Mouse (Mus musculus): ENCODE data around the gene Trpm8. TPM values are rescaled to one million over a fixed set of nuclear protein-coding genes. Genes with fewer than 3 reads are reported as not detected.

Trpm8 gene
- polyA plus RNA-seq, 1 experiment from 2014 or later: not detected

DNA sequence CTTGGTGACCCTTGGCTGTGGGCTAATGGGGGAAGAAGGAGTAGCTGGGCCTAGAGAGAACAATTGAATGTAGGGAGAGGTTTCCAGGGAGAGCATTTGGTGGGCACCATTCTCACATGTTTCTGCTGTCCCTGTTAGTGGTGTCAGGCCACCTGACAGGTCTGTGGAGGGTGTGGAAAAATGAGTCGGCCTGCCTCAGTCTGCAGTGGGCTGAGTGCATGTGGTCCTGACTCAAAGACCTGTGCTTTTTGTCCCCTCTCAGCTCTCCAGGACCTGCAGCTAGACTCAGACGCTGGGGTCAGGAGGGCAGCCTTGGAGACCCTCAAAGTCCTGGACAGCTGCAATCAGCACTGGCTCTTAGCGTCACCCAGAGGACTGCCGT, 17.8 kb upstream of the Trpm8 start:
- H3K27ac ChIP-seq: peak overlapping the region; percentile 0; the same call in 1 of the 2 replicates
- H3K36me3 ChIP-seq: peaks cover 52% of the 10 kb centered on the region
- peaks cover 32% of the 10 kb centered on the region for H3K9me3 ChIP-seq (replicated peaks)

DNA sequence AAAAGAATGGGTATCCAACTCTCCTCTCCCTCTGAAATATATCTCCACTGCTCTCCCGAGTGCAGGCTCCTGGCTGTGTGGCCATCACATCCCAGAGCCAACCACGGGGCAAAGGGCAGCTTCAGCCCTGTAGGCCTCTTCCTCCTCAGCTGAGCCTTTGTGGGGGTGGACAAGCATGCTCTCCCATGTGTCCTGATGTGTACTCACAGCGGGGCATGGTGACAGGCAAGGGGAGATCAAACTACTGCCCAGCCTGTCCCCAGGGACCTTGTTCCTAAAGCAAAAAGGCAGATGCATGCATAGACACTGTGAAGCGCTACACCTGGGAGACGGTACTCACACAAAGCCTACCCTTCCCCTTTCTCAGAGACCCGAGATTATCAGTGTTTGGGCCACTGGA, 17.3 kb upstream of the Trpm8 start:
- H3K4me1 ChIP-seq (replicated peaks): peaks cover 39% of the 10 kb centered on the region
- H3K27me3 ChIP-seq: no peaks in the 10 kb centered on the region
- WGBS (ENCODE audit: insufficient replicate concordance): 65% methylated on average over 6 of the region's 6 CpGs
- H3K27ac ChIP-seq: peak overlapping the region; percentile 0
- ATAC-seq (ENCODE audit: low read depth) (peak; percentile 54), DNase-seq (no peak)
- H3K4me2 ChIP-seq: no peak overlapping the region
- H3K4me3 ChIP-seq (replicated peaks): no peak overlapping the region
- no peak overlapping the region for H3K9ac ChIP-seq
- peaks cover 56% of the 10 kb centered on the region for H3K36me3 ChIP-seq
- peaks cover 27% of the 10 kb centered on the region for H3K9me3 ChIP-seq (replicated peaks)

More for the DNA sequence above, 17.8 kb upstream of the Trpm8 start:
- ATAC-seq (ENCODE audit: low read depth) (peak; percentile 1; the same call in 1 of the 2 replicates), DNase-seq (no peak)
- no peaks in the 10 kb centered on the region for H3K27me3 ChIP-seq
- H3K4me3 ChIP-seq (replicated peaks): no peak overlapping the region
- WGBS (ENCODE audit: insufficient replicate concordance): 73% methylated on average over 4 of the region's 4 CpGs
- no peak overlapping the region for H3K9ac ChIP-seq
- peaks cover 39% of the 10 kb centered on the region for H3K4me1 ChIP-seq (replicated peaks)
- H3K4me2 ChIP-seq: no peak overlapping the region

DNA sequence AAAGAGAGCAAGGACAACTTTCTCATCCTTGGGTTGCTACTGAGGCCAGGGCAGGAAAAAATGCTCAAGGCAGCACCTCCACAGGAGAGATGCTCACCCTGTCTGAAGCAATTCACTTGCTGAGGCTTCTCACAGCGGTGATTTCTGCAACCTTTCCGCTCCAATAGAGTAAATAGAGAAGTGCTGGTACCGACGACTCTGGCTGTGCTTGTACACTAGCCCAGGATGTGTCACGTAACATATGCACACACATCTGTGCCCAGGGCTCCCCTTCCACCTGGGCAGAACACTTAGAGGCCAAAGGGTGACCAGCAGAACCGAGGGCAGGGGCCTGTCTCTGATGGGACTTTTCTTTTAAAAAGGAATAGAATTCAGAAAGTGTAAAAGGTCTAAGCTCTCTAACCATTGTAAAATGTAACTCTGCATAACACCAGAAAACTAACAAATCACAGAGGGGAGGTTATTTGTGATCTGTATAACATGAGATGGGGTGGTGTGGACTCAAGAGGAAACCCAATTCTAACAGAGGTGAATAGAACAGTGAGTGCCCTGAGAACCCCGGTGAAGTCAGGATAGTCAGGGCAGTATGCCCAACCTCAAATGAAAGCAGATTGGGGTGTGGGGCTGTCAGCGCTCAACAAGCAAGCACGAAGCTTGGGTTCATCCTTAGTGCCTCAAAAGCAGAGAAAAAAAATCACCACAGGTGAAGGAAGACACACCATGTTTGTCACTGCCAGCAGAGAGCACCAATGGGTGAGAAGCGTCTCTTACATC, 16.7 kb upstream of the Trpm8 start:
- Histone ChIP-seq H3K4me2 (no peak overlapping the region), H3K27ac (peak overlapping the region; percentile 0; the same call in 1 of the 2 replicates), H3K36me3 (peaks cover 63% of the 10 kb centered on the region), H3K4me3 (replicated peaks) (no peak overlapping the region), H3K9ac (no peak overlapping the region), H3K9me3 (replicated peaks) (peaks cover 20% of the 10 kb centered on the region), H3K27me3 (no peaks in the 10 kb centered on the region), H3K4me1 (replicated peaks) (peaks cover 39% of the 10 kb centered on the region)
- peak; percentile 2; the same call in 1 of the 2 replicates for ATAC-seq (ENCODE audit: low read depth)
- WGBS (ENCODE audit: insufficient replicate concordance): 73% methylated on average over 10 of the region's 10 CpGs
- no peak for DNase-seq

DNA sequence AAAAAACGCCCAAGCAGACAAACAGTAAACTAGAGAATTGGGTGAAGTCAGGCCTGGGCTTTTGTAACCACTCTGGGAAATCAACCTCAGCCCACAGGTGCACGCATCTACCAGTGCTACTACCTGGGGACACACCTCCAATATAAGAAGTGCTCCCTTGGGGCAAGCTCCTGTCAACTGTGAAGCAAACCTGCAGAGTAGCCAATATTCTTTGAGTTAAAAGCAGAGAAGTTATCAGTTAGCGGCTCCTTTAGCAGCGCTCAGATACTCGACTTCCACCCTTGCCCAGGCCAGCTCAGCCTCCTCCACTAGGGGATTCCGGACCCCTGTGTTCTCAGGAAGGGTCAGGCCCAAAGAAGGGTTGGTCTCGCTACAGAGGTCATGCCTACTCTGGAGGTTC, 15.8 kb upstream of the Trpm8 start:
- WGBS (ENCODE audit: insufficient replicate concordance): 72% methylated on average over 7 of the region's 7 CpGs
- Histone ChIP-seq H3K9me3 (replicated peaks) (peaks cover 12% of the 10 kb centered on the region; the same call in 1 of the 2 replicates), H3K4me1 (replicated peaks) (peaks cover 39% of the 10 kb centered on the region), H3K4me3 (replicated peaks) (no peak overlapping the region), H3K36me3 (peaks cover 72% of the 10 kb centered on the region), H3K4me2 (no peak overlapping the region), H3K9ac (no peak overlapping the region), H3K27me3 (no peaks in the 10 kb centered on the region), H3K27ac (no peak overlapping the region)
- DNase-seq (no peak), ATAC-seq (ENCODE audit: low read depth) (peak; percentile 1; the same call in 1 of the 2 replicates)

DNA sequence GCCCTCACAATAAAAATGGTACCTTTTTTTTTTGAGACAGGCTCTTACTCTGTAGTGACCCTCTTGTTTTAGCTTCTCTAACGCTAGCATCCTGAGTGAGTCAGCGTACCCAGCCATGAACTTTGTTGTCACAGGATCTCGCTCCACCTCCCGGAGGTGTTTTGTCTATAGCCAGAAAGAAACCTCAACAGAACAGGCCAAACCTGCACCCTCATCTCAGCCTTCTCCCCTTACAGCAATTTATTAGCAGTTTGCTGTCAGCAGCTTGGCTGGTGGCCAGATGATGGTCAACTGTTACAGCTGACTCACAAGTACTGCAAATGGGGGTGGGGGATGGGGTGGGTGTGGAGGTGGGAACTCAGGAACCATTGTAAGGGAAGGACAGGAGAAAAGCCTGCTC, 15.2 kb upstream of the Trpm8 start:
- ATAC-seq (ENCODE audit: low read depth): no peak
- no peak for DNase-seq
- WGBS (ENCODE audit: insufficient replicate concordance): 79% methylated on average over 4 of the region's 4 CpGs

DNA sequence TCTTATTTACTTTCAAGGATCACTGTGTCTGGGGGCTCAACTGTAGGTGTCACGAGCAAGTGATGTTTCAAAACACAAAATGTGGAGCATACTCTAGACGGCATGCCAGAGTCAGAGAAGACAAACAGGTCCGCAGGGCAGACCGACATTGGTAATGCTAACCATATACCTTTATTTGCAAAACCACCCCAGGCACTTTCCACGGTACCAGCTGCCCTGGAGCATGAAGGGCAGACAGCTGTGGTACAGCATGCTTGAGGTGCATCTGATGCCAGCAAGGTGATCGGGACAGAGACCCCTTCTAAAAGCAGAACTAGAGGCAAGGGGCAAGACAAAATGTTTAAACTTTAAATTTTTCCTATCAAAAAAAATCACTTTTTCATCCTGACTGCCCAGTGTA, 14.5 kb upstream of the Trpm8 start:
- peaks cover 39% of the 10 kb centered on the region for H3K4me1 ChIP-seq (replicated peaks)
- H3K27me3 ChIP-seq: no peaks in the 10 kb centered on the region
- 68% methylated on average over 6 of the region's 6 CpGs for WGBS (ENCODE audit: insufficient replicate concordance)
- ATAC-seq (ENCODE audit: low read depth) (no peak), DNase-seq (no peak)
- no peak overlapping the region for H3K9ac ChIP-seq
- H3K4me2 ChIP-seq: no peak overlapping the region
- H3K27ac ChIP-seq: no peak overlapping the region
- H3K4me3 ChIP-seq (replicated peaks): no peak overlapping the region
- H3K9me3 ChIP-seq (replicated peaks): 0 out of 2 replicates have a peak, but pooled peaks cover under 1% of the 10 kb centered on the region
- peaks cover 85% of the 10 kb centered on the region for H3K36me3 ChIP-seq

More for the DNA sequence above, 15.2 kb upstream of the Trpm8 start:
- Histone ChIP-seq H3K36me3 (peaks cover 78% of the 10 kb centered on the region), H3K9me3 (replicated peaks) (peaks cover 7% of the 10 kb centered on the region; the same call in 1 of the 2 replicates), H3K4me2 (no peak overlapping the region), H3K9ac (no peak overlapping the region), H3K27ac (no peak overlapping the region), H3K27me3 (no peaks in the 10 kb centered on the region), H3K4me1 (replicated peaks) (peaks cover 39% of the 10 kb centered on the region), H3K4me3 (replicated peaks) (no peak overlapping the region)

DNA sequence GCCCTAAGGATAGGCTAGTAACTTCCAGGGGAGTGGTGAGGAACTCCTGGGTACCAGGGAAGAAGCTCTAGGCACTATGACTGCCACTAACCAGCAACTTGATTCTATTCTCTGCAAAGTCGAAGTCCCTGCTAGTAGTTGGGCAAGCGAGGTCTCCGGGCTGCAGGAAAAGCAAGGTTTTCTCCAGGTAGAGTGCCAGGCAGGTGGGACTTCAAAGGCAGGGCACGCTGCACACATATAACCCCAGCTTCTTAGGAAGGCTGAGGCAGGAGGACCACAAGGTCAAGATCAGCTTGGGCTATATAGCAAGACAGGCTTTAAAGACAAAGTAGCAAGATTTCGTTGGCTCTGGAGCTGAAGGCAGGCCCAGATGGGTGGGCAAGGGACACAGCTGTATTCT, 13.7 kb upstream of the Trpm8 start:
- WGBS (ENCODE audit: insufficient replicate concordance): 82% methylated on average over 5 of the region's 5 CpGs

DNA sequence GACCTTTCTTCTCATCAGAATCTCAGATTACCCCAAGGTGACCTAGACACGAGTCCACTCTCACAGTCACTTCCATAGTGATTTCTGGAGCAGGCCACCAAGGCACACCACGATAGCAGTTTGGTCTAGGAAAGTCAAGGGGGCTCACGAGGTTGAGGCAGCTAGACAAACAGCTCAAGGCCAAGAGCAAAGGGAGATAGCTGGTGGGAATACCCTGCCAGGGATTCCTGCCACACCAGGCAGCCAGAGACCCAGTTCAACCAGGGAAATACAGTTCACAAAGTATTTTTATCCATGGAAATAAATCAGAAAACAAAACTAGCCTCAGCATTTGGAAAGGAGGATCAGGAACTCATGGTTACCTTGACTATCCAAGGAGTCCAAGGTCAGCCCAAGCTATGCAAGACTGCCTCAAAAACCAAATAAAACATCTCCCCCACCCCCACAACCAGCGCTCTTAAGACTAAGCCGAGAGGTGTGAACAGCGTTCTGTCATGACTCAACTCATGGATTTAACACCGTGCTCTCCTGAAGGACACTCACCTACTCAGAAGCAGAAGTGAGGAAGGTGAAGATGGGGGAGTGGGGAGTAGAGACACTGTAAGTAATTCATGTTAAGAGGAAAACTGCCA, 13.1 kb upstream of the Trpm8 start:
- H3K9ac ChIP-seq: no peak overlapping the region
- ATAC-seq (ENCODE audit: low read depth) (no peak), DNase-seq (no peak)
- no peaks in the 10 kb centered on the region for H3K27me3 ChIP-seq
- no peak overlapping the region for H3K4me2 ChIP-seq
- peaks cover 36% of the 10 kb centered on the region for H3K4me1 ChIP-seq (replicated peaks)
- no peak overlapping the region for H3K4me3 ChIP-seq (replicated peaks)
- H3K27ac ChIP-seq: no peak overlapping the region
- no peaks in the 10 kb centered on the region for H3K9me3 ChIP-seq (replicated peaks)
- H3K36me3 ChIP-seq: peaks cover 99% of the 10 kb centered on the region
- WGBS (ENCODE audit: insufficient replicate concordance): 81% methylated on average over 7 of the region's 7 CpGs

More for the DNA sequence above, 13.7 kb upstream of the Trpm8 start:
- peaks cover 39% of the 10 kb centered on the region for H3K4me1 ChIP-seq (replicated peaks)
- H3K4me3 ChIP-seq (replicated peaks): no peak overlapping the region
- no peak overlapping the region for H3K9ac ChIP-seq
- no peak for ATAC-seq (ENCODE audit: low read depth)
- no peaks in the 10 kb centered on the region for H3K9me3 ChIP-seq (replicated peaks)
- H3K36me3 ChIP-seq: peaks cover 93% of the 10 kb centered on the region
- no peaks in the 10 kb centered on the region for H3K27me3 ChIP-seq
- no peak overlapping the region for H3K4me2 ChIP-seq
- no peak overlapping the region for H3K27ac ChIP-seq
- DNase-seq: no peak

DNA sequence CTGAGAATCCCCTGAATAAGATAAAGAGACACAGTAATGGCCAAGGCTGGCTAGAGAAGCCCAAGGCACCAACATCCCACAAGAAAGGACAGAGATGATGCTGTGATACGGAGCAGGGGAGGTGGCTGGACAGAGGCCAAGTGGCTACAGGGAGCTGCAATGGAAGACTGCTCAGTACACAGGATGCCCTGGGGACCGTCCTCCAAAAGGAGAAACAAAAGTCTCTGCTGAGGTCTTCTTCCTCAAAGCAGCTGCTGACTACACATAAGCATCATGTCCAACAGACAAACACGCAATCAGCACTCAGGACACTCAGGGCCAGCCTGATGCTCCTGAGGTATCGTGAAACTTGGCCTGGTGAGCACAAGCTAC, 12.6 kb upstream of the Trpm8 start:
- H3K36me3 ChIP-seq: peaks cover 100% of the 10 kb centered on the region
- no peak overlapping the region for H3K4me3 ChIP-seq (replicated peaks)
- no peak overlapping the region for H3K9ac ChIP-seq
- no peak overlapping the region for H3K4me2 ChIP-seq
- H3K4me1 ChIP-seq (replicated peaks): peaks cover 31% of the 10 kb centered on the region
- 72% methylated on average over 4 of the region's 4 CpGs for WGBS (ENCODE audit: insufficient replicate concordance)
- ATAC-seq (ENCODE audit: low read depth): no peak
- no peaks in the 10 kb centered on the region for H3K9me3 ChIP-seq (replicated peaks)
- no peak for DNase-seq
- H3K27ac ChIP-seq: no peak overlapping the region
- H3K27me3 ChIP-seq: no peaks in the 10 kb centered on the region

DNA sequence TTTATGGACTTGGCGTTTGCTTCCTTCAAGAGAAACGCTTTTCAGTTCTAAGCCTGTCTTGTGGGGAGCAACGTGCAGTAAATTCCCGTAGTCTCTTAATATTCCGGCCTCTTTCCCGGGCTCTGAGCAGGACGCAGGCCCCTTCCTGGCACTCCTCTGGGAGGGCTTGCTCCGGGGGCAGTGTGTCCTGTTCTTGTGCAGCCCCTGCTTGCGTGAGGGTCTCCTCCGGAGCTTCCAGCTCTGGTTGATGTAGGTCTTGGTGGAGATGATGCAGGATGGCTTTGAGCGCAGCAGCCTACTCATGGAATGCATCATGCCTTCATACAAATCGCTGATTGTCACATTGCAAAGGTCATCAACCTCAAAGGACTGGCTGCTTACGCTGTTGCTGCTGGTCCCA, 11.3 kb upstream of the Trpm8 start:
- WGBS (ENCODE audit: insufficient replicate concordance): 85% methylated on average over 13 of the region's 13 CpGs
- Histone ChIP-seq H3K9ac (no peak overlapping the region), H3K4me2 (no peak overlapping the region), H3K4me1 (replicated peaks) (peaks cover 18% of the 10 kb centered on the region), H3K4me3 (replicated peaks) (no peak overlapping the region), H3K9me3 (replicated peaks) (no peaks in the 10 kb centered on the region), H3K27me3 (no peaks in the 10 kb centered on the region), H3K27ac (no peak overlapping the region), H3K36me3 (peaks cover 93% of the 10 kb centered on the region)
- no peak for ATAC-seq (ENCODE audit: low read depth)
- no peak for DNase-seq

DNA sequence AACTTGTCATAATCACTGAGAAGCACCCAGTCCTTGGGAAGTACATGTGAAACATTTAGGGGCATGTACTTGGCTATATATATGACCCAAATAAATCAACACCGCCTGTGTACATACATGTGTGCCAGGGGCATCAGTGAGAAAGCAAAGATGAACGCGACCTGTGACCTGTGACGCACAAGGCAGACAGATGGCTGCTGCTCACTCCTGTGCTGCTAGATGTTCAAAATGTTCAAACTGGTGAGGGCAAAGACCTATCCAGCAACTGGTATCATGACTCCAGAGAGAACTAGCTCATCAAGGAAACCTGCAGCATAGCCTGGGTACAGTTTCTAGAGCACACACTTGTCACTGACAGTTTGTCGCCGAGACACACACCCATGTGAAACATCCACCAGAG, 10.0 kb upstream of the Trpm8 start:
- Histone ChIP-seq H3K4me1 (replicated peaks) (peaks cover 6% of the 10 kb centered on the region; the same call in 1 of the 2 replicates), H3K27ac (no peak overlapping the region), H3K9me3 (replicated peaks) (no peaks in the 10 kb centered on the region), H3K36me3 (peaks cover 93% of the 10 kb centered on the region), H3K27me3 (no peaks in the 10 kb centered on the region), H3K4me3 (replicated peaks) (no peak overlapping the region), H3K4me2 (no peak overlapping the region), H3K9ac (no peak overlapping the region)
- DNase-seq: no peak
- ATAC-seq (ENCODE audit: low read depth): 0 out of 2 replicates have a peak, but pooled peaks have one; percentile 1
- WGBS (ENCODE audit: insufficient replicate concordance): 83% methylated on average over 6 of the region's 6 CpGs
